Mouse (Mus musculus) ES-E14 (cell line): ENCODE data around the gene Smad1. TPM values are rescaled to one million over a fixed set of nuclear protein-coding genes. Genes with fewer than 3 reads are reported as not detected.

Experiments
- DNase-seq: peaks from one replicate; pipeline ENCODE4 v3.0.0-alpha.2; 2013; ENCODE audit warnings: low read depth, low spot score
- H3K27ac ChIP-seq: 2 replicates; pipeline ENCODE4 v1.5.1; 2012; ENCODE audit warnings: low read depth, mild to moderate bottlenecking, low read length, moderate library complexity, mixed read lengths; ENCODE audit not compliant: poor library complexity, insufficient read depth, severe bottlenecking
- H3K36me3 ChIP-seq: 2 replicates; pipeline ENCODE4 v1.6.1; 2012; ENCODE audit warnings: mild to moderate bottlenecking, low read length, moderate library complexity, mixed read lengths; ENCODE audit not compliant: control insufficient read depth, poor library complexity, insufficient read depth, severe bottlenecking
- H3K4me1 ChIP-seq, 2 experiments: fragments of 150-350 bp in 1 of 2; sonication (generic) in 1 of 2; 2 replicates each; pipeline ENCODE4 v1.6.1; 2012; ENCODE audit warnings: low read length in 2 of 2, mild to moderate bottlenecking in 1 of 2, mixed read lengths in 1 of 2; ENCODE audit not compliant: control insufficient read depth in 2 of 2, insufficient read depth in 2 of 2, poor library complexity in 1 of 2
- H3K4me3 ChIP-seq, 2 experiments: fragments of 150-350 bp in 1 of 2; sonication (generic) in 1 of 2; 2 replicates each; pipeline ENCODE4 v1.5.1; 2012; ENCODE audit warnings: low read length in 2 of 2, low read depth in 1 of 2, mild to moderate bottlenecking in 1 of 2, mixed read lengths in 1 of 2; ENCODE audit not compliant: insufficient read depth in 1 of 2, poor library complexity in 1 of 2, severe bottlenecking in 1 of 2
- H3K9ac ChIP-seq: 2 replicates; pipeline ENCODE4 v1.6.1; 2012; ENCODE audit warnings: low read depth, mild to moderate bottlenecking, low read length, mixed read lengths; ENCODE audit not compliant: poor library complexity, insufficient read depth, severe bottlenecking
- H3K9me3 ChIP-seq: fragments of 150-350 bp; sonication (generic); 2 replicates; pipeline ENCODE4 v1.6.1; 2012; ENCODE audit warnings: low read depth, mild to moderate bottlenecking, low read length; ENCODE audit not compliant: control insufficient read depth, insufficient read depth
- CHD2 ChIP-seq: IDR thresholded peaks from 2 replicates; pipeline ENCODE4 v1.6.1; 2014; ENCODE audit warnings: mild to moderate bottlenecking, low read depth, low read length, inconsistent platforms
- HCFC1 ChIP-seq: IDR thresholded peaks from 2 replicates; pipeline ENCODE4 v1.6.1; 2012; ENCODE audit warnings: low read length, inconsistent platforms, borderline replicate concordance; ENCODE audit not compliant: insufficient read depth
- MAFK ChIP-seq: IDR thresholded peaks from 2 replicates; pipeline ENCODE4 v1.6.1; 2014; ENCODE audit warnings: mild to moderate bottlenecking, low read depth, low read length, inconsistent platforms; ENCODE audit not compliant: insufficient read depth
- ZC3H11A ChIP-seq: IDR thresholded peaks from 2 replicates; pipeline ENCODE4 v1.6.1; 2012; ENCODE audit warnings: low read depth, mild to moderate bottlenecking, inconsistent platforms, low read length, borderline replicate concordance
- ZNF384 ChIP-seq: IDR thresholded peaks from 2 replicates; pipeline ENCODE4 v1.6.1; 2012; ENCODE audit warnings: low read depth, low read length, inconsistent platforms
- in situ Hi-C, 2 experiments: fragments of 600-800 bp; cut with MboI; formaldehyde crosslinking; loops; one replicate each; pipeline ENCODE4 v1.15.1; 2025; ENCODE audit warnings: low sequenced_read_pairs in 2 of 2, inconsistent platforms in 1 of 2; ENCODE audit not compliant: unreplicated experiment in 2 of 2
- total RNA-seq: library from RNA; depleted of rRNA; stranded (reverse); fragments of 300-350 nt; gene quantifications from 2 replicates; pipeline ENCODE4 v1.2.3, GENCODE M21; 2012

Gene Smad1
- total RNA-seq, 1 experiment: 9.4 TPM

- Histone ChIP-seq H3K4me3 (no peak overlapping the region), H3K9ac (no peak overlapping the region), H3K4me1 (peaks cover 0 to 9% of the 10 kb centered on the region in 2 experiments; a peak in 1 of 4 replicates), H3K36me3 (peaks cover 4% of the 10 kb centered on the region; the same call in 1 of the 2 replicates), H3K9me3 (no peaks in the 10 kb centered on the region), H3K27ac (no peak overlapping the region)
- no peak for DNase-seq
- TF ChIP-seq HCFC1: no peak
- TF ChIP-seq MAFK: no peak
- no peak for TF ChIP-seq CHD2
- no peak for TF ChIP-seq ZC3H11A
- no peak for TF ChIP-seq ZNF384
- in situ Hi-C loops: no loop called here
Observed at GRCm38 (mm10) chr8:79360302-79360701, 39.0 kb downstream of the Smad1 start.

- Histone ChIP-seq H3K9ac (0 out of 2 replicates have a peak overlapping the region, but pooled peaks have one; percentile 7), H3K9me3 (no peaks in the 10 kb centered on the region), H3K27ac (no peak overlapping the region), H3K36me3 (peaks cover 5% of the 10 kb centered on the region; the same call in 1 of the 2 replicates), H3K4me3 (peak overlapping the region in 1 of 2 experiments; percentile 34; a peak in 2 of 4 replicates), H3K4me1 (peaks cover 0 to 9% of the 10 kb centered on the region in 2 experiments; a peak in 1 of 4 replicates)
- in situ Hi-C loops: no loop called here
- no peak for DNase-seq
- no peak for TF ChIP-seq ZC3H11A
- TF ChIP-seq CHD2: no peak
- no peak for TF ChIP-seq HCFC1
- TF ChIP-seq MAFK: no peak
- no peak for TF ChIP-seq ZNF384
Observed at GRCm38 (mm10) chr8:79355721-79356434, 43.4 kb downstream of the Smad1 start.

DNA sequence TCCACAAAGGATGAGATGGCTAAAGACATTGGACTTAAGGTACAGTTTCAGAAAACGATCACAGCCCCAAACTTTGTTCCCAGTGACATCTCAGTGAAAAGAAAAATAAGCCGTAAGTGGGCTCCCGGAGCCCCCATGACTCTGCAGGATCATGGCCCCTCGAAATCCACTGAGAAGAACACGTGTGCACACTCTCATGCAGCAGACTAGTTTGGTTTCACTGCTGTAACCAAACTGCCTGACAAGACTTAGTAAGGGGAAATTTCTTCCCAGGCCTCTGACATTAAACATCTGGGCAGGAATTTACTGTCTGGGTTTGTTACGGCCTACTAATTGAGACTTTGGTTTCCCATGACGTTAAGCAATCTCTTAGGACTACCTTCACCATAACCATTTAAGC lies 45.3 kb downstream of the Smad1 start:
- Histone ChIP-seq H3K9me3 (no peaks in the 10 kb centered on the region), H3K4me3 (no peak overlapping the region), H3K36me3 (peaks cover 8% of the 10 kb centered on the region; the same call in 1 of the 2 replicates), H3K27ac (no peak overlapping the region), H3K9ac (no peak overlapping the region), H3K4me1 (peaks cover 0 to 9% of the 10 kb centered on the region in 2 experiments; a peak in 1 of 4 replicates)
- in situ Hi-C loops: no loop called here
- no peak for DNase-seq
- TF ChIP-seq MAFK (no peak), ZNF384 (no peak), ZC3H11A (no peak)

DNA sequence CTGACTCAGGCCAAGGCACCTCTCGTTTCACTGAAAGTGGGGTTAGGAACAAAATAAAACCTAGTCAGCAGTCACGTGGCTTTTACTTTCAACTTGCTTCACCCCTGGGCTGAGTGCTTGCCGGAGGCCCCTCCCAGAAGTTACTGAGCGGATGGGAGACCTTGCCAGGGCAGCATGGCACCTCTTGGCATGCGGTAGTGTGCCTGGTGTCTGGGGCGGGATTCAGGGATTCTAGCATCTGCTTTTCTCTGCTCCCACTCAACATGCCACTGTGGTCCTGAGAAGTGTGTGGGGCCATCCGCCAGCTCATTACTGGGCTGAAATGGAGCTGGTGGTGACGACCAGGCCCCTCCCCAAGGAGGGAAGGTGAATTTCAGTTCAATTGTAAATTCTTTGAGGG lies 47.4 kb downstream of the Smad1 start:
- in situ Hi-C loops: no loop called here
- no peak overlapping the region for H3K27ac ChIP-seq
- no peak for DNase-seq
- no peaks in the 10 kb centered on the region for H3K9me3 ChIP-seq
- peaks cover 0 to 9% of the 10 kb centered on the region in 2 experiments; a peak in 1 of 4 replicates for H3K4me1 ChIP-seq
- no peak overlapping the region for H3K4me3 ChIP-seq
- H3K9ac ChIP-seq: no peak overlapping the region
- H3K36me3 ChIP-seq: peaks cover 8% of the 10 kb centered on the region; the same call in 1 of the 2 replicates
- TF ChIP-seq MAFK: no peak
- no peak for TF ChIP-seq HCFC1
- TF ChIP-seq CHD2: no peak
- no peak for TF ChIP-seq ZC3H11A
- no peak for TF ChIP-seq ZNF384
